In the genomic region with DNA sequence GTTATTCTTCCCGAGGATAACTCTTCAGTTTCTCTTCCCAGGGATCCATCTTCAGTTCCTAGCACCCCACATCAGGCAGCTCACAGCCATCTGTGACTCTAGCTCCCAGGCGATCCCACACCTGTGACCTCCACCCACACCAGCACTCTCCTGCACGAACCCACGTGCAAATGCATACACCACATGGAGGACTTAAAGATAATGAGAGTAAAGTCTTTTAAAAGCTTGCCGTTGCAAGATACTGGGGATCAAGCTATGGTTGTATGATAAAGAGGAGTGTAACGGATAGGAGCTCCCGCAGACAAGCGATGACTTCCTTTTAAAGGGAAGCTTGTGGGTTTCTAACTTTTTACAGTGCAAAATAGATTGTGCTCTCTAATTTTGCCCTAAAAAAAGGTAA, we compare ENCODE assay signal across 27 mouse cellular contexts.
DNase-seq lines count a peak whose midpoint lies in the region; ATAC-seq and TF ChIP-seq lines count a peak whose summit lies in the region.
"Had no signal": no experiment of that assay in that cellular context is flagged by ENCODE, and none has a peak within 500 bp of the region (broad histone marks: within the 10 kb centered on the region; RNA-seq: fewer than 3 reads in every experiment).

No protein-coding gene starts in this region.

- H3K9ac ChIP-seq in liver, embryonic 12.5 days: no peak overlapping the region
- H3K9ac ChIP-seq in liver, postnatal 0 days (replicated peaks): no peak overlapping the region
- H3K9ac ChIP-seq: forebrain, embryonic 13.5 days; hindbrain, embryonic 13.5 days; limb, embryonic 12.5 days; midbrain, embryonic 13.5 days; neural tube, embryonic 13.5 days had no signal

- peaks cover 5% of the 10 kb centered on the region for H3K9me3 ChIP-seq in G1E (replicated peaks)
- no peaks in the 10 kb centered on the region for H3K9me3 ChIP-seq in liver, embryonic 12.5 days (replicated peaks)
- H3K9me3 ChIP-seq in liver, postnatal 0 days (ENCODE audit: low read length): no peaks in the 10 kb centered on the region
- H3K9me3 ChIP-seq: forebrain, embryonic 13.5 days; heart, embryonic 10.5 days; hindbrain, embryonic 13.5 days; limb, embryonic 12.5 days; midbrain, embryonic 13.5 days; neural tube, embryonic 13.5 days had no signal

- H3K4me2 ChIP-seq in liver, embryonic 12.5 days: no peak overlapping the region
- H3K4me2 ChIP-seq in liver, postnatal 0 days (ENCODE audit: low read depth, low read length): no peak overlapping the region
- H3K4me2 ChIP-seq: forebrain, embryonic 13.5 days; hindbrain, embryonic 13.5 days; limb, embryonic 12.5 days; midbrain, embryonic 13.5 days; neural tube, embryonic 13.5 days had no signal

- peak overlapping the region; percentile 66 for H3K27ac ChIP-seq in liver, embryonic 12.5 days
- H3K27ac ChIP-seq in liver, postnatal 0 days (ENCODE audit: low read depth): 0 out of 2 replicates have a peak overlapping the region, but pooled peaks have one; percentile 11
- no peak overlapping the region for H3K27ac ChIP-seq in thymus, adult 2 months (ENCODE audit: control insufficient read depth, insufficient read depth, low read length)
- H3K27ac ChIP-seq: forebrain, embryonic 13.5 days; heart, embryonic 10.5 days; hindbrain, embryonic 13.5 days; limb, embryonic 12.5 days; macrophage; midbrain, embryonic 13.5 days; neural tube, embryonic 13.5 days had no signal

- no peaks in the 10 kb centered on the region for H3K27me3 ChIP-seq in G1E (ENCODE audit: insufficient read depth, low read length)
- no peaks in the 10 kb centered on the region for H3K27me3 ChIP-seq in liver, embryonic 12.5 days (replicated peaks)
- no peaks in the 10 kb centered on the region for H3K27me3 ChIP-seq in liver, postnatal 0 days (ENCODE audit: insufficient read depth, low read length)
- no peaks in the 10 kb centered on the region for H3K27me3 ChIP-seq in thymus, adult 2 months (ENCODE audit: control insufficient read depth, insufficient read depth, low read length)
- H3K27me3 ChIP-seq: forebrain, embryonic 13.5 days; hindbrain, embryonic 13.5 days; limb, embryonic 12.5 days; midbrain, embryonic 13.5 days; neural tube, embryonic 13.5 days had no signal

- peak; percentile 89 for TF ChIP-seq EP300 in liver, postnatal 0 days (IDR thresholded peaks at IDR 0.05; ENCODE audit: low read depth)

- H3K36me3 ChIP-seq in G1E (replicated peaks): no peaks in the 10 kb centered on the region
- no peaks in the 10 kb centered on the region for H3K36me3 ChIP-seq in liver, embryonic 12.5 days
- no peaks in the 10 kb centered on the region for H3K36me3 ChIP-seq in liver, postnatal 0 days (replicated peaks; ENCODE audit: insufficient read depth, low read length)
- H3K36me3 ChIP-seq in thymus, adult 2 months (ENCODE audit: control insufficient read depth, insufficient read depth, low read length): no peaks in the 10 kb centered on the region
- H3K36me3 ChIP-seq: heart, embryonic 10.5 days; hindbrain, embryonic 13.5 days; limb, embryonic 12.5 days; midbrain, embryonic 13.5 days; neural tube, embryonic 13.5 days had no signal

- no peak for TF ChIP-seq CTCF in G1E (IDR thresholded peaks at IDR 0.05; ENCODE audit: low read depth, low read length)
- TF ChIP-seq CTCF in liver, postnatal 0 days (IDR thresholded peaks at IDR 0.05; ENCODE audit: low read depth): no peak
- no peak for TF ChIP-seq CTCF in thymus, adult 2 months (IDR thresholded peaks at IDR 0.05; ENCODE audit: borderline replicate concordance, control insufficient read depth, extremely low read depth, insufficient read depth, low read length, poor library complexity)

- TF ChIP-seq POLR2A in thymus, adult 2 months (IDR thresholded peaks at IDR 0.05; ENCODE audit: control insufficient read depth, extremely low read depth, insufficient read depth, low read length, poor library complexity): no peak

- DNase-seq in G1E (ENCODE audit: low spot score): no peak
- DNase-seq in liver, postnatal 0 days: no peak
- no peak for DNase-seq in adrenal gland, adult 18-20 months (ENCODE audit: low spot score in 2 of 2)
- no peak for DNase-seq in embryo, embryonic 9.5 days (ENCODE audit: extremely low spot score)
- no peak for DNase-seq in thymus, adult 2 months
- DNase-seq in kidney, postnatal 25 days: no peak
- DNase-seq: adrenal gland, adult 8-10 months; cerebellum, adult 2 months; gastrocnemius, postnatal 10 days; heart, postnatal 36 days; kidney, adult 9 months; kidney, postnatal 10 days; lung, adult 18-20 months; right cerebral cortex, postnatal 4 days; thymus, postnatal 25 days had no signal

- peak; percentile 40 for ATAC-seq in G1E (ENCODE audit: extremely low read depth, insufficient number of reproducible peaks, low FRiP score, poor library complexity, severe bottlenecking)
- peak; percentile 58 for ATAC-seq in common myeloid progenitor, adult 5-6 weeks (replicated peaks; ENCODE audit: low read depth, poor library complexity, severe bottlenecking)
- ATAC-seq in liver, embryonic 12.5 days: peak; percentile 76
- peak; percentile 72 for ATAC-seq in liver, postnatal 0 days
- ATAC-seq: activated CD4-positive, CD25-positive, alpha-beta regulatory T cell, adult 4 months; forebrain, embryonic 13.5 days; intestine, embryonic 16.5 days; lung, postnatal 0 days; midbrain, embryonic 13.5 days had no signal

- peaks cover 80% of the 10 kb centered on the region for H3K4me1 ChIP-seq in G1E (ENCODE audit: insufficient read depth, low read depth, low read length)
- peaks cover 82% of the 10 kb centered on the region for H3K4me1 ChIP-seq in liver, embryonic 12.5 days
- H3K4me1 ChIP-seq in liver, postnatal 0 days (ENCODE audit: insufficient read depth): peaks cover 25% of the 10 kb centered on the region
- peaks cover 1% of the 10 kb centered on the region; the same call in 1 of the 2 replicates for H3K4me1 ChIP-seq in thymus, adult 2 months (replicated peaks; ENCODE audit: control insufficient read depth, insufficient read depth, low read length)

- WGBS in liver, embryonic 12.5 days (ENCODE audit: insufficient replicate concordance): 24% methylated on average over 8 of the region's 8 CpGs
- 59% methylated on average over 8 of the region's 8 CpGs for WGBS in liver, postnatal 0 days (ENCODE audit: insufficient replicate concordance)
- WGBS in thymus, adult 2 months: 90% methylated on average over 8 of the region's 8 CpGs

- no peak overlapping the region; the same call in 1 of the 2 replicates for H3K4me3 ChIP-seq in G1E (ENCODE audit: low read depth, low read length)
- H3K4me3 ChIP-seq in liver, embryonic 12.5 days: no peak overlapping the region
- no peak overlapping the region for H3K4me3 ChIP-seq in liver, postnatal 0 days (ENCODE audit: low read depth, low read length)
- no peak overlapping the region for H3K4me3 ChIP-seq in thymus, adult 2 months (ENCODE audit: control insufficient read depth, insufficient read depth, low read length)
- H3K4me3 ChIP-seq: forebrain, embryonic 13.5 days; heart, embryonic 10.5 days; hindbrain, embryonic 13.5 days; limb, embryonic 12.5 days; midbrain, embryonic 13.5 days; neural tube, embryonic 13.5 days had no signal
